Mouse (Mus musculus): ENCODE data around the gene Sv2b. TPM values are rescaled to one million over a fixed set of nuclear protein-coding genes. Genes with fewer than 3 reads are reported as not detected.
A peak's percentile ranks its signal among the peaks of the same experiment; 100 is the strongest.

Gene Sv2b
- polyA plus RNA-seq, 1 experiment from 2014 or later: 5.7 TPM

DNA sequence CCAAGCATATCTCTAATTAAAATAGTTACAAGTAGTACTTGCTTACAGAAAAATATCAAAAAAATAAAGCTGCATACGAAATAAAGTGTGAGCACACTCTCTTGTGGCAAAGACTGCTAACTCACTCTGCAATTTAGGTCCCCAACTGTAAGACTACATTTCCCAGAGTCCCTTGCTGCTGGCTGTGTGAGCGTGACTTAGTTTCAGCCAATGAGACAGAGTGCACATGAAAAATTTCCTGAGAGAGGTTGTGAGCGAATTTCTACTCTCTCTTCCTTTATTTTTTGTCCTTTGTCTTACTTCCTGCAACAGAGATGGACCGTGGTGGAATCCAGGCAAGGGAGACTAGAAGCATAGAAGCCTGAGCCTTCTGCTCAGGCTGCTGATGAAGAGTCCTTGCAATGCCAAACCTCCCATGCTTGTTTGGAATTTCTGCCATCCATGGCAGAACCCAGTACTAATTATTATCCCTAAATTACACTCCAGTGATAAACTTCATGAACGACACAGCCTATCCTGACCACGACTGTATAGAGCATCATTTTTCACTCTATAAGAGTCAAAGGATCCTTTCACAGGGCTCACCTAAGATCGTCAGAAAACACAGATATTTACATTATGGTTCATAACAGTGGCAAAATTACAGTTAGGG is 190.9 kb downstream of the Sv2b start:
- peak; percentile 93 for ATAC-seq
- Histone ChIP-seq H3K36me3 (ENCODE audit: poor library complexity, severe bottlenecking) (no peaks in the 10 kb centered on the region), H3K27ac (no peak overlapping the region), H3K9me3 (replicated peaks) (no peaks in the 10 kb centered on the region), H3K4me2 (peak overlapping the region; percentile 56), H3K4me1 (no peaks in the 10 kb centered on the region), H3K27me3 (no peaks in the 10 kb centered on the region), H3K9ac (0 out of 2 replicates have a peak overlapping the region, but pooled peaks have one; percentile 43), H3K4me3 (peak overlapping the region; percentile 26)
- 44% methylated on average over 7 of the region's 7 CpGs for WGBS

DNA sequence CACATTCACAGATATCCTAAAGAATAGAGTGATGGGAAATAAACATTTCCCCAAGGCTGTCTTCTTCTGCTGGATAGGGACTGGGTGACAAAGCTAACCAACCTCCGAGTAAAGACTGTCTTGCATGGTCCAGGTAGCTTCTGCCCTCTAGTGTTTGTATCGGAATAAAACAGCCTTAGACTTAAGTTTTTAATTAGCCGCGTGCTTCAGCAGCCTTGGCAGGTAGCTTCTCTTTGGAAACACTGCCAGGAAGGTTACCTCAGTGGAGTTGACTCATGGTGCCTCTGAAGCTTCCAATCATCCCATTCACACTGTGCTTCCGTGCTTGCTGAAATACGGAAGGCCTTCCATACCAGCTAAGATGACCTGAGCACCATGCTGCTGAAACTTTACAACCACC is 198.4 kb downstream of the Sv2b start:
- no peaks in the 10 kb centered on the region for H3K27me3 ChIP-seq
- no peak overlapping the region for H3K27ac ChIP-seq
- no peak overlapping the region for H3K4me3 ChIP-seq
- H3K4me2 ChIP-seq: no peak overlapping the region
- H3K36me3 ChIP-seq (ENCODE audit: poor library complexity, severe bottlenecking): no peaks in the 10 kb centered on the region
- ATAC-seq: peak; percentile 85
- 9% methylated on average over 6 of the region's 6 CpGs for WGBS
- H3K9me3 ChIP-seq (replicated peaks): no peaks in the 10 kb centered on the region
- H3K9ac ChIP-seq: no peak overlapping the region
- no peaks in the 10 kb centered on the region for H3K4me1 ChIP-seq

DNA sequence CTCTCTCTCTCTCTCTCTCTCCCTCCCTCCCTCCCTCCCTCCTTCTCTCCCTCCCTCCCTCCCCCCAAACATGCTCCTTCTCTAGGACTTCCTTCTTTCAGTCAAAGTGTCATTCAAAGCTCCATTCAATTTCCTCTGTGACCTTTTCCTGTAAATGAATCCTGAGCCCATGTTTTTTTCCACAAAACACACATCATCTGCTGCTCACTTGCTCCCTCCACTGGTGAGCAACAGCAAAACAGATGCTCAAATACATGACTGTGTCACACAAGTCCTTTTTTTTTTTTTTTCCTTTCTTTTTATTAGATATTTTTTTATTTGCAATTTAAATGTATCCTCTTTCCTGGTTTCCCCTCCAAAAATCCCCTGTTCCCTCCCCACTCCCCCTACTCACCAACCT is 201.6 kb downstream of the Sv2b start:
- Histone ChIP-seq H3K36me3 (ENCODE audit: poor library complexity, severe bottlenecking) (no peaks in the 10 kb centered on the region), H3K4me2 (no peak overlapping the region)
- no peak for ATAC-seq

DNA sequence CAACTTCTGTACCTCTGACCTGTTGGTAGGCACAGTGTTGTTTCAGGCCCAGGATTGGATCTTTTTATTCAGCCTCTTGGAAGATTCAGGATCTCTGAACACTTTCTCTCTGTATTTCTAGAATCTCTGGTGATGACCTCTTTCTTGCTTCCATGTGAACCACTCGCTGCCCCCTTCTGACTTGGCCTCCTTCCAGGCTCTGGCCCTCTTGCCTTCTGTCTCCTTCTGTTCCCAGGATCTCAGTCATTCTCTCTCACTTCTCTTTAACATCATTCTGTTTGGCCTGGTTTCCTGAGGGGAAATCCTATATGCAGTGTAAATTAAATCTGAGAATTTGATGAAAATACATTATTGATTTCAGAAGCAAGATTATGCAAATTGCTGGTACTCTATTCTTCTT is 205.2 kb downstream of the Sv2b start:
- no peak overlapping the region for H3K9ac ChIP-seq
- ATAC-seq: no peak
- no peak overlapping the region for H3K4me2 ChIP-seq
- H3K4me1 ChIP-seq: no peaks in the 10 kb centered on the region
- no peaks in the 10 kb centered on the region for H3K27me3 ChIP-seq
- no peaks in the 10 kb centered on the region for H3K36me3 ChIP-seq (ENCODE audit: poor library complexity, severe bottlenecking)
- H3K27ac ChIP-seq: no peak overlapping the region
- WGBS: 60% methylated on average over 1 of the region's 1 CpGs
- no peaks in the 10 kb centered on the region for H3K9me3 ChIP-seq (replicated peaks)
- no peak overlapping the region for H3K4me3 ChIP-seq

More for the DNA sequence above, 201.6 kb downstream of the Sv2b start:
- Histone ChIP-seq H3K27ac (no peak overlapping the region), H3K9ac (no peak overlapping the region), H3K9me3 (replicated peaks) (no peaks in the 10 kb centered on the region), H3K4me3 (no peak overlapping the region), H3K27me3 (no peaks in the 10 kb centered on the region), H3K4me1 (no peaks in the 10 kb centered on the region)

DNA sequence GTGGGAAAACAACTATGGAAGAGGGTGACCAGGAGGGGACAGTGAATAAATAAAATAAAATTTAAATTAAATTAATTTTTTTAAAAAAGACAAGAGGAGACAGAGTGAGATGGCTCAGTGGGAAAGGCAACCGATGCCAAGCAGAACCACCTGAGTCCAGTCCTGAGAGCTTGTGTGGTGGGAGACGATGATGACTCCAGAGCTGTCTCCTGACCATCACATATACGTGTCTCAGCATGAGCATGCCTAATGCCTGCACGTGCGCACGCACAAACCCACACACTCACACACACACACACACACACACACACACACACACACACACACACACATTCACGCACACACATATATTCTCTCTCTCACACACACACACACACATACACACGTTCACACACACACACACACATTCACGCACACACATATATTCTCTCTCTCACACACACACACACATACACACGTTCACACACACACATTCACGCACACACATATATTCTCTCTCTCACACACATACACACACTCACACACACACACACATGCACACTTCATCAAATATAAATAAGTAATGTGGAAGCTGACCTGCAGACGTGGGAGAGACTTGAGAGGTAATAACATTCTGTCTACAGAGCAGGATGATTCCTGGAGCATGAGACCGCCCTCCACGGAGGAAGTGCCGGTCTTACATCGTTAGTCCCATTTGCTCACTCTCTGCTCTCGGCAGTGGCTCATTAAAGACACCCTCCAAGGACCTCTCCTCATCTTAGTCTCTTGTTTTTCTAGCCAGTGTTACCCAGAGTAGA is 206.3 kb downstream of the Sv2b start:
- H3K4me1 ChIP-seq: no peaks in the 10 kb centered on the region
- H3K9me3 ChIP-seq (replicated peaks): no peaks in the 10 kb centered on the region
- H3K9ac ChIP-seq: no peak overlapping the region
- H3K4me2 ChIP-seq: no peak overlapping the region
- no peak overlapping the region for H3K4me3 ChIP-seq
- ATAC-seq: peak; percentile 24; the same call in 1 of the 2 replicates
- no peaks in the 10 kb centered on the region for H3K36me3 ChIP-seq (ENCODE audit: poor library complexity, severe bottlenecking)
- 73% methylated on average over 17 of the region's 17 CpGs for WGBS
- H3K27ac ChIP-seq: no peak overlapping the region
- no peaks in the 10 kb centered on the region for H3K27me3 ChIP-seq

DNA sequence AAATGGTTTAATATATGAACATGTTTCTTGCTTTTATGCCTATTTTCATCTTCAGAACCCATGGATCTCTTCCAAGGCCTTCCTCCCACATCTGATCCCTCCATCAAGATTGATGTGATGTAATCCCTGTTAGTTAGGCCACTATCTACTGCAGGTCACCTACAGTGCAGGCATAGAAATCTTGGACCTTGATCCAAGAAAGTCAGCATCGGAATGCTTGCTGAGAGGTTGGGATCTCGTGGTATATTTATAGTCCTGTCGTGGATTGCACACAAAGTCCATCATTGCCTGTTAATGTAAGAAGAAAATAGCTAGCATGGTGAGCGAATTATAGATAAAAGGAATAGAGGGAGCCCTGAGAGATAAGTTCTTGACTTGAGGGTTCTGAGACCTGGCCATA is 223.6 kb downstream of the Sv2b start:
- ATAC-seq: no peak
- Histone ChIP-seq H3K4me2 (no peak overlapping the region), H3K9ac (no peak overlapping the region), H3K27me3 (no peaks in the 10 kb centered on the region), H3K36me3 (ENCODE audit: poor library complexity, severe bottlenecking) (no peaks in the 10 kb centered on the region), H3K4me1 (no peaks in the 10 kb centered on the region), H3K4me3 (no peak overlapping the region), H3K27ac (no peak overlapping the region), H3K9me3 (replicated peaks) (no peaks in the 10 kb centered on the region)
- WGBS: 92% methylated on average over 4 of the region's 4 CpGs

DNA sequence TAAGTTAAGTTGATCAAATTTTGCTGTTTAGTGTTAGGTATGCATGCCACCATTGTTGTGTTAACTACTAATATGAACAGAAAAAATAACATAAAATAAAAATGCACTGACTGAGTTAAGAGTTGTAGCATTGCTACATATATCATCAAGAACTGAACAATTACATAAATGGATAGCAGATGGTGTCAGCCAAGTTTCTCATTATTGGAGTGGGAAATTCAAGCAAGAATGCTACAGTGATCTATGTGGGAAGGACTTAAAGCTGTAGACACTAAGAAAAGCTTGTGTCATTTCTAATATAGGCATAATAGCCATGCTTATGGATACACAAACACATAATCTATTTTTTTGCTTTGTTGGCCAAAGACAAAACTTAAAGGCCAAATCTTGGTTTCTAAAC is 228.9 kb downstream of the Sv2b start:
- Histone ChIP-seq H3K4me1 (peaks cover 14% of the 10 kb centered on the region), H3K4me2 (no peak overlapping the region), H3K36me3 (ENCODE audit: poor library complexity, severe bottlenecking) (no peaks in the 10 kb centered on the region), H3K27ac (no peak overlapping the region), H3K4me3 (no peak overlapping the region), H3K9ac (no peak overlapping the region), H3K9me3 (replicated peaks) (no peaks in the 10 kb centered on the region), H3K27me3 (no peaks in the 10 kb centered on the region)
- no peak for ATAC-seq

DNA sequence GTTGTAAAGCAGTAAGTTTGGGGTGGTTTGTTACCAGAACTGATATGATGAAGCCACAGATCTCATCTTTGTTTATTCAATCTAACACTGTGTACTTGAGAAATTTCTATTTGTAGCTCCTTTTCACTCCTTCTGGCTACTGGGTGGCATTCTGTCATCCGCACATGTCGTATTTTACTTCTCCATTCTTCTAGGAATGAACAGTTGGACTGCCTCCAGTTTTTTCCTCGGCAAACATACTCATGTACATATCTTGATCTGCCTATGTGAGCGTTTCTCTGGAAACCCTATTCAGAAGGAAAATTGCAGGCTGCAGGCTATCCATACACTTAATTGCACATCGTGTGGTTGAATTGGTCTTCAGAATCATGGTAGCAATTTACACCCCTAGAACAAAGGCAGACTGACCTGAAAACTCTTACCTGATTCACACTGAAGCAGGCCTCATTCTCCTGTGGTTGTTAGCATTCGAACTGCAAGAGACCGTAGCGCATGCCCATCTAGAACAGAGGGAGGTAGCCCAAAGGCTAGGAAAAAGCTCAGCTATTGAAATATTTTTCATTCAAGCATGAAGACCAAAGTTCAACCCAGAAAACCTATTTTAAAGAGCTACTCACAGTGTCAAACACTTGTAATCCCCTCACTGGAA is 231.4 kb downstream of the Sv2b start:
- peak overlapping the region; percentile 63 for H3K27ac ChIP-seq
- no peaks in the 10 kb centered on the region for H3K27me3 ChIP-seq
- no peak overlapping the region for H3K4me3 ChIP-seq
- no peak overlapping the region for H3K4me2 ChIP-seq
- no peaks in the 10 kb centered on the region for H3K36me3 ChIP-seq (ENCODE audit: poor library complexity, severe bottlenecking)
- peak; percentile 88 for ATAC-seq
- H3K9ac ChIP-seq: no peak overlapping the region
- peaks cover 14% of the 10 kb centered on the region for H3K4me1 ChIP-seq
- WGBS: 33% methylated on average over 8 of the region's 8 CpGs
- no peaks in the 10 kb centered on the region for H3K9me3 ChIP-seq (replicated peaks)

Other genes starting within 250 kb of the Sv2b start
- gene Akap13, start 146.3 kb upstream of the Sv2b start, polyA plus RNA-seq (2015; fragmentation: Nextera tagmentation; extraction: Ambion mirVana): 15.2 and 16.3 TPM in 2 replicates

Data from forebrain, embryonic 13.5 days (tissue).